Mouse (Mus musculus) ES-Bruce4 (cell line): Measurements from ENCODE around the gene Lrig1.

Experiments
- EP300 ChIP-seq: IDR thresholded peaks from 2 replicates; pipeline ENCODE4 v1.6.1; 2011; ENCODE audit warnings: low read depth, low read length; ENCODE audit not compliant: insufficient read depth
- POLR2A ChIP-seq: IDR thresholded peaks from one replicate; pipeline ENCODE4 v1.8.1; 2011; ENCODE audit warnings: low read length; ENCODE audit not compliant: insufficient read depth

- TF ChIP-seq EP300 (no peak), POLR2A (no peak)
Measured at GRCm38 (mm10) chr6:94668204-94668863, 31.6 kb downstream of the Lrig1 start.
